Mouse (Mus musculus) thymus, adult 2 months (tissue): Measurements from ENCODE around the gene Ddr2. TPM values are rescaled to one million over a fixed set of nuclear protein-coding genes. Genes with fewer than 3 reads are reported as not detected.
"Not testable (repeated sequence)": the region's sequence is repeated elsewhere in the genome, so short reads cannot be mapped to it uniquely, and the experiment has no call there.

ENCODE experiments used
- DNase-seq: peaks from one replicate; pipeline ENCODE4 v3.0.0; 2021
- H3K27ac ChIP-seq: fragments of 200-500 bp; 2 replicates; pipeline ENCODE4 v1.5.1; 2012; ENCODE audit warnings: low read length, control low read depth; ENCODE audit not compliant: control insufficient read depth, insufficient read depth
- H3K27me3 ChIP-seq: fragments of 200-500 bp; 2 replicates; pipeline ENCODE4 v1.6.1; 2012; ENCODE audit warnings: mild to moderate bottlenecking, low read length, moderate library complexity, mixed read lengths; ENCODE audit not compliant: control insufficient read depth, insufficient read depth
- H3K36me3 ChIP-seq: fragments of 200-500 bp; 2 replicates; pipeline ENCODE4 v1.6.1; 2012; ENCODE audit warnings: mild to moderate bottlenecking, low read length, moderate library complexity; ENCODE audit not compliant: control insufficient read depth, insufficient read depth
- H3K4me1 ChIP-seq: fragments of 200-500 bp; replicated peaks from 2 replicates; pipeline ENCODE4 v1.6.1; 2012; ENCODE audit warnings: low read length; ENCODE audit not compliant: control insufficient read depth, insufficient read depth
- H3K4me3 ChIP-seq: fragments of 200-500 bp; 2 replicates; pipeline ENCODE4 v1.5.1; 2012; ENCODE audit warnings: mild to moderate bottlenecking, low read length, control low read depth, moderate library complexity; ENCODE audit not compliant: control insufficient read depth, insufficient read depth
- CTCF ChIP-seq: fragments of 200-500 bp; IDR thresholded peaks from 2 replicates; pipeline ENCODE4 v1.5.1; 2012; ENCODE audit warnings: mild to moderate bottlenecking, control low read depth, low read length, moderate library complexity, borderline replicate concordance; ENCODE audit not compliant: control insufficient read depth, poor library complexity, insufficient read depth; ENCODE audit errors: extremely low read depth
- POLR2A ChIP-seq: fragments of 200-500 bp; IDR thresholded peaks from 2 replicates; pipeline ENCODE4 v1.6.1; 2012; ENCODE audit warnings: mild to moderate bottlenecking, low read length, control low read depth, moderate library complexity; ENCODE audit not compliant: control insufficient read depth, poor library complexity, insufficient read depth; ENCODE audit errors: extremely low read depth
- WGBS: fragments of 180-500 bp; shearing (Covaris S2); methylation state at CpG from one replicate; pipeline ENCODE4 v1.1.7; 2018; 5-methylcytosine and 5-hydroxymethylcytosine counted together
- polyA plus RNA-seq: library from polyadenylated mRNA; depleted of rRNA; stranded (reverse); fragments of >200 nt; gene quantifications from 2 replicates; pipeline ENCODE4 v1.2.3, GENCODE M21; 2012

Gene Ddr2
- polyA plus RNA-seq, 1 experiment, result 4.2 TPM

DNA sequence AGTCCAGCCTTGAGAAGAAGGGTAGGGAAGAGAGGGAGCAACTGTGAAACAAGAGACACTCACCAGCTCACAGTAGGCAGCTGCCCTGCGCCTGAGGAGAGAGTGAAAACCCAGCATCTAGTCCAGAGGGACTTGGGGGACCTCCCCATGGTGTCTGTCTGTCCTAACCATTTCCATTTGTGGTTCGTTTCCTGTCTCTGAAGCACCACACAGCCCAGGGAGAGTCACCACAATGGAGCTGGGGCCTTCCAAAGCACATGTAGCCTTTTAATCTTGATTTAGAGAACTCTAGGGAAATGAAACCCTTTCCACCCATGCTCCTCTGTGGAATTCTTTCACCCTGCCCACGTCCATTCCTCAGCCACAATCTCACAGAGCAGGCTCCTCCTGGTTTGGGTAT lies 105.3 kb downstream of the Ddr2 start:
- 76% methylated on average over 3 of the region's 3 CpGs for WGBS
- no peak overlapping the region for H3K27ac ChIP-seq
- no peaks in the 10 kb centered on the region for H3K36me3 ChIP-seq
- no peaks in the 10 kb centered on the region for H3K4me1 ChIP-seq
- DNase-seq, result no peak
- H3K4me3 ChIP-seq, result no peak overlapping the region
- no peaks in the 10 kb centered on the region for H3K27me3 ChIP-seq
- TF ChIP-seq POLR2A (no peak), CTCF (no peak)

- H3K27me3 ChIP-seq, H3K4me3 ChIP-seq, DNase-seq, H3K4me1 ChIP-seq, H3K27ac ChIP-seq, H3K36me3 ChIP-seq: not testable (repeated sequence)
- WGBS, result 92% methylated on average over 6 of the region's 6 CpGs
Observed at GRCm38 (mm10) chr1:169993901-169994300, 116.7 kb downstream of the Ddr2 start.

DNA sequence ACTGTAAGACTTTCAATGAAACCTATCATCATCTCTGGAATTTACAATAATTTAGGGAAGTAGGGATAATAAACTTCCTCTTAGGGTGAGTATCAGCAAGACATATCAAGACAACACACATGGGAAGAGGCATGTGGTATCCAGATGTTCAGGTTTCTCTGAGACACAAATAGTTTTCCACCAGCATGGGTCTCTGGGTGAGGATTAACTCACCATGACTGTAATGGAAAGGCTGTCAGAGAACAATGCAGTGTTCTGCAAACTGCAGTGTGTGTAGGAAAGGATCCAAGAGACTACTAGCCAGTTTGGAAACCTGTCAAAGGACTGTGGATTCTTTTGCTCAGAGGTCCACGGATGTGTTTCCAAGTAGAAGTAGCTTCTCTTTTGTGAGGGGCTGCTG lies 124.4 kb downstream of the Ddr2 start:
- DNase-seq, result no peak
- Histone ChIP-seq H3K4me3 (no peak overlapping the region), H3K36me3 (no peaks in the 10 kb centered on the region), H3K27ac (no peak overlapping the region), H3K27me3 (no peaks in the 10 kb centered on the region), H3K4me1 (no peaks in the 10 kb centered on the region)
- TF ChIP-seq POLR2A (no peak), CTCF (no peak)
- 72% methylated on average over 1 of the region's 1 CpGs for WGBS

DNA sequence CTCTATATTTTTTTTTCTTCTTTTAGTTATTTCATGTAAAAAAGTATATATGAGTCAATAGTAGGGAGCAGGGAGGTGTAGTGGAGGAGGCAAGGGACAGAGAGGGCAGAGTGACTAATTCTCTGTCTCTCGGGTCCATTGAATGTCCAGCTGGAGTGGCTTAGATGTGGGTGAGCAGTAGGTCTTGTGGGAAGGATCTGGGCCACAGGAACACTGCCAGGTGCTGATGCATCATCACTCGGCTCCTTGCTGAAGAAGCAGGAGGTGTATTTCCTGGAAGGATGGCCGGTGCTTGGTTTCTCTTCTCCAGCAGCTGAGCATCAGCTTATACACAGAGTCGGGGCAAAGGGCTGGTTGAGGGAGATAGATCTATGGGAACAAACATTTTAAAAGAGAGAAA lies 132.9 kb downstream of the Ddr2 start:
- Histone ChIP-seq H3K36me3 (no peaks in the 10 kb centered on the region), H3K27ac (no peak overlapping the region), H3K4me1 (no peaks in the 10 kb centered on the region), H3K4me3 (no peak overlapping the region), H3K27me3 (no peaks in the 10 kb centered on the region)
- DNase-seq, result no peak
- WGBS, result 89% methylated on average over 4 of the region's 4 CpGs
- TF ChIP-seq POLR2A, result no peak
- no peak for TF ChIP-seq CTCF

DNA sequence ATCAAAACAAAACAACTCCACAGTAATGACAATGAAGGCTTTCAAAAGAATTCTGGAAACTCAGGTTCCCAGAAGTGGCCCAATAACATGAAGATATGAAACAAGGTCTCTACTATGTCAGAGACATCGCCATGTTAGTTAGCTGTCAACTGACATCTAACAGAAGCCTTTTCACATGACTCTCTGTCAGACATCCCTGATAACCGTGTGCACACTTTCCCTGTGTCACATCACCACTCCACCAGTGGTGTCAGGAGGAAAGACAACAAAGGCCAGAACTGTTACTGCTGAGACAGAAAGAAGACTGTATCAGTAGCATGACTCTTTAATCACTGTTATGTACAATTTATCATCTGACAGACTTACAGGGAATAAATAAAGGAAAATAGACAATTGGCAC lies 138.6 kb downstream of the Ddr2 start:
- 85% methylated on average over 2 of the region's 2 CpGs for WGBS
- Histone ChIP-seq H3K27ac (no peak overlapping the region), H3K4me3 (no peak overlapping the region), H3K4me1 (no peaks in the 10 kb centered on the region), H3K27me3 (no peaks in the 10 kb centered on the region), H3K36me3 (no peaks in the 10 kb centered on the region)
- no peak for TF ChIP-seq CTCF
- TF ChIP-seq POLR2A, result no peak
- no peak for DNase-seq

DNA sequence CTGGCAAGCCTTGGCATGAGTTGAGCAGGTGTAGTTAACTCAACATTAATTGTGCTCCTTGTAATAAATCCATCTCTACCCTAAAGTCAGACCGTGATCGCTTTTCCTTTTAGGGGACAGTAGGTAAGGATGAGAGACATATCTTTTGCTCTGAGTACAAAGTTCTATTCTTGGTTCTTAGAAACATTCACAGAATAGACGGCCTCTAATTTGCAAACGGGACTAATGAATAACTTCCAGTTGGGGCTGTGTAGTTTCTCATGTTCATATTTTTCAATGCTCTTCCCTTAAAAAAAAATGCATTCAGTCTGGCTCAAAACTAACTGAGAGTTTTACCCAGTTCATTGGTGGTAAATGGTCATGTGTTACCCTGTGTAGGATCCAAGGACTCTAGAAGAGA lies 139.6 kb downstream of the Ddr2 start:
- H3K27me3 ChIP-seq, result no peaks in the 10 kb centered on the region
- 96% methylated on average over 4 of the region's 4 CpGs for WGBS
- no peaks in the 10 kb centered on the region for H3K36me3 ChIP-seq
- H3K4me1 ChIP-seq, result no peaks in the 10 kb centered on the region
- no peak for DNase-seq
- no peak overlapping the region for H3K4me3 ChIP-seq
- TF ChIP-seq POLR2A, result no peak
- no peak for TF ChIP-seq CTCF
- no peak overlapping the region for H3K27ac ChIP-seq

DNA sequence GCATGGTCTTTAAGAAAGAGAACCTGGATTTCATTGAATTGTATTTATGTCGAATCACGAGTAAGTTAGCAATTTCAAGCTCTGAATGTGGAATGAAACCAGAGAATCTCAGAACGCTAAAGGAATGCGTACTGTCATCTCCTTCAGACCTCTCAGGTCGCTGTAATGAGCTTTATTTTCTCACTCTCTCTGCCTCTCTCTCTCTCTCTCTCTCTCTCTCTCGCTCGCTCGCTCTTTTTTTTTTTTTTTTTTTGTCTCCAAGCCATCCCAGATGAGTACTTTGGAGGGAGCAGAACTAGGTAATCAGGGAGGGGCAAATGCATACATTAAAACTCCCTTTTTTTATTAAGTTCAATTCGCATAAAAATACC lies 141.1 kb downstream of the Ddr2 start:
- 2% methylated on average over 9 of the region's 9 CpGs for WGBS
- Histone ChIP-seq H3K4me1 (no peaks in the 10 kb centered on the region), H3K27me3 (no peaks in the 10 kb centered on the region), H3K27ac (no peak overlapping the region), H3K4me3 (peak overlapping the region; percentile 5; the same call in 1 of the 2 replicates), H3K36me3 (no peaks in the 10 kb centered on the region)
- no peak for DNase-seq
- TF ChIP-seq POLR2A (no peak), CTCF (no peak)
